Mouse (Mus musculus) liver, embryonic 14.5 days (tissue): ENCODE measurements at regions not wholly inside any gene's neighbourhood (a gene's known extent, or its start where the extent isn't known, plus 50 kb on each side); places are given as distances from the start of the nearest gene placed in this dataset.

Experiments
- ATAC-seq: fragments of 200-750 bp; cut with Nextera tagmentation; 2 replicates; pipeline ENCODE4 v1.8.0; 2017; ENCODE audit warnings: moderate number of reproducible peaks, mild to moderate bottlenecking, moderate library complexity; ENCODE audit not compliant: insufficient read depth
- DNase-seq, 3 experiments: peaks; one replicate each; pipeline ENCODE4 v3.0.0-alpha.2; 2012 to 2013; ENCODE audit warnings: low read depth in 3 of 3, low spot score in 3 of 3
- H3K27ac ChIP-seq: fragments of 300-500 bp; sonication (generic); 2 replicates; pipeline ENCODE4 v1.5.1; 2014; ENCODE audit warnings: moderate library complexity, mild to moderate bottlenecking, control low read depth, inconsistent platforms
- H3K27me3 ChIP-seq: fragments of 300-500 bp; sonication (generic); 2 replicates; pipeline ENCODE4 v1.6.1; 2014; ENCODE audit warnings: mild to moderate bottlenecking, low read length, moderate library complexity; ENCODE audit not compliant: control insufficient read depth, insufficient read depth
- H3K36me3 ChIP-seq: fragments of 300-500 bp; sonication (generic); replicated peaks from 2 replicates; pipeline ENCODE4 v1.6.1; 2014; ENCODE audit warnings: low read depth; ENCODE audit not compliant: control insufficient read depth, insufficient read depth
- H3K4me1 ChIP-seq, 2 experiments: fragments of 200-500 bp in 1 of 2; fragments of 300-500 bp in 1 of 2; sonication (generic) in 1 of 2; replicated peaks; 2 replicates each; pipeline ENCODE4 v1.6.1; 2012 to 2014; ENCODE audit warnings: antibody characterized with exemption in 1 of 2, inconsistent platforms in 1 of 2, low read length in 1 of 2; ENCODE audit not compliant: control insufficient read depth in 2 of 2, insufficient read depth in 2 of 2
- H3K4me2 ChIP-seq: fragments of 300-500 bp; sonication (generic); 2 replicates; pipeline ENCODE4 v1.6.1; 2014; ENCODE audit warnings: low read depth, mild to moderate bottlenecking, control low read depth, moderate library complexity
- H3K4me3 ChIP-seq, 2 experiments: fragments of 200-500 bp in 1 of 2; fragments of 300-500 bp in 1 of 2; sonication (generic) in 1 of 2; 2 replicates each; pipeline ENCODE4 v1.5.1; 2012 to 2014; ENCODE audit warnings: low read depth in 2 of 2, low read length in 2 of 2, mild to moderate bottlenecking in 2 of 2, control low read depth in 1 of 2, inconsistent platforms in 1 of 2, moderate library complexity in 1 of 2; ENCODE audit not compliant: insufficient read depth in 1 of 2
- H3K9ac ChIP-seq: fragments of 300-500 bp; sonication (generic); replicated peaks from 2 replicates; pipeline ENCODE4 v1.6.1; 2014; ENCODE audit warnings: mild to moderate bottlenecking, control low read depth, moderate library complexity
- H3K9me3 ChIP-seq: fragments of 300-500 bp; sonication (generic); 2 replicates; pipeline ENCODE4 v1.6.1; 2016; ENCODE audit warnings: low read length, mixed read lengths; ENCODE audit not compliant: control insufficient read depth
- CTCF ChIP-seq: IDR thresholded peaks from 2 replicates; pipeline ENCODE4 v1.5.1; 2016; ENCODE audit warnings: antibody characterized with exemption, low read depth, control low read depth
- EP300 ChIP-seq: IDR thresholded peaks from 2 replicates; pipeline ENCODE4 v1.6.1; 2016; ENCODE audit warnings: antibody characterized with exemption, low read depth
- WGBS: fragments of 180-500 bp; shearing (Covaris S2); extraction: QIAGEN DNeasy Blood & Tissue Kit; methylation state at CpG from one replicate; pipeline ENCODE4 v1.1.7; 2014; ENCODE audit not compliant: insufficient replicate concordance; 5-methylcytosine and 5-hydroxymethylcytosine counted together

DNA sequence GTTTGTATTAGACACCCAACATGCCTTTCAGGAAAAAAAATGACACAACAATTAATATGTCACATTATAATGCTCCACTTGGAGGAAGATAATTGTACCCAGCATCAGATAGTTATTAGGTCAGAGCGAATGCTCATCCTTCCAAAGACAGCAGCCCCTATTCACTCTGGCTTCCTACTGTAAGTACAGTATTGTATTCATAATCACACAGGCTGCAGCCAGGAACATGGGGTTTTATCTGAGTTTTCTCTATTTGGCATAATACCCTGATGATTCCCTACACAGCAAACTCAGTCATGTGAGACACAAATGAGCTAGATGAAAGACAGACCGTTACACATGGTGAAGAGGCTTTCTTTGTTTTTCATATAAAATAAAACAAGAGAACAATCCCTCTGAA lies 430.5 kb upstream of the Klf12 start:
- no peak for TF ChIP-seq CTCF
- no peak for TF ChIP-seq EP300
- Histone ChIP-seq H3K27ac (no peak overlapping the region), H3K4me3 (no peak overlapping the region), H3K4me2 (no peak overlapping the region), H3K36me3 (no peaks in the 10 kb centered on the region), H3K9ac (no peak overlapping the region), H3K4me1 (no peaks in the 10 kb centered on the region), H3K9me3 (no peaks in the 10 kb centered on the region), H3K27me3 (no peaks in the 10 kb centered on the region)
- DNase-seq: no peak
- WGBS: 63% methylated on average over 2 of the region's 2 CpGs
- ATAC-seq: no peak

DNA sequence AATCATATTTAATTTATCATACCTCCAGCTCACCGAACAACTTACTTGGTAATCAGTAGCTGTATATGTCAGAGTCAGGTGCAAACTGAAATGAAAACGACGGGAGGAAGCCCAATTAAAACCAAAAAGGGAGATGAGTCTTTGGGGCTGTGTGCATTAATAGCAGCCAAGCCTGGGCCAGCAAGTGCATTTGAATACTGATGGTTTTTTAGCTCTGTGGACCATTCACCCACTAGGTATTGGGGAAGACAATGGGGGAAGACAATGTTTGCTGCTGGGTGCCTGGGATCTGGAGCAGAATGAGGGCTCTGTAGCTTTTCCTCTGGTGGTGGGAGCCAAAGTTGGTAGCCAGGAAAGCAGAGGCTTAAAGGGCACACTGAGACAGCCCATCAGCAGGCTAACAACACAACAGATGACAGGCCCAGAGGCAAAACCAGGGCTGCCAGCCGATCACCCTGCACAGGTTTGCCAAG lies 429.6 kb upstream of the Klf12 start:
- H3K4me2 ChIP-seq: no peak overlapping the region
- ATAC-seq: no peak
- no peak for DNase-seq
- H3K27me3 ChIP-seq: no peaks in the 10 kb centered on the region
- no peak overlapping the region for H3K27ac ChIP-seq
- H3K9ac ChIP-seq: no peak overlapping the region
- H3K9me3 ChIP-seq: no peaks in the 10 kb centered on the region
- no peaks in the 10 kb centered on the region for H3K36me3 ChIP-seq
- TF ChIP-seq EP300 (no peak), CTCF (no peak)
- 63% methylated on average over 4 of the region's 4 CpGs for WGBS
- H3K4me3 ChIP-seq: no peak overlapping the region
- H3K4me1 ChIP-seq: no peaks in the 10 kb centered on the region

DNA sequence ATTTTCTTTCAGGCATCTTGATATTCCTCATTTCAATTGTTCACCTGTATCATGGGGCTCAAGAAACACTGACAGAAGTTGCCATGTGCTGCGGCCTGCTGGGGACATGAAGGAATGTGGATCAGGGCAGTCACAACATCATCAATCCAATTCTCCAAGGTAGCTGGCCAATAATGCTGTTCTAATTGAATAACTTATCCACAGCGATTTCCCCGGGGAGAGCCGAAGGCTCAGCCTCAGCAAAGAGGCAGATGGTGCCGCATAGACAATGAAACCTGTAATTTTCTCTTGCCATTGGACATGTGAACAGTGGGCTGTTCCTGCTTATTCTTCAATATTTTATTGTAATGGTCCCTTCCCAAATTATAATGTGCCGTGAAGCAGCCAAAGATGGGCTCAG lies 429.1 kb upstream of the Klf12 start:
- H3K27me3 ChIP-seq: no peaks in the 10 kb centered on the region
- ATAC-seq (no peak), DNase-seq (no peak)
- no peak overlapping the region for H3K4me2 ChIP-seq
- H3K4me3 ChIP-seq: no peak overlapping the region
- TF ChIP-seq EP300 (no peak), CTCF (no peak)
- H3K4me1 ChIP-seq: no peaks in the 10 kb centered on the region
- no peaks in the 10 kb centered on the region for H3K36me3 ChIP-seq
- H3K9me3 ChIP-seq: no peaks in the 10 kb centered on the region
- 73% methylated on average over 6 of the region's 6 CpGs for WGBS
- H3K9ac ChIP-seq: no peak overlapping the region
- no peak overlapping the region for H3K27ac ChIP-seq

DNA sequence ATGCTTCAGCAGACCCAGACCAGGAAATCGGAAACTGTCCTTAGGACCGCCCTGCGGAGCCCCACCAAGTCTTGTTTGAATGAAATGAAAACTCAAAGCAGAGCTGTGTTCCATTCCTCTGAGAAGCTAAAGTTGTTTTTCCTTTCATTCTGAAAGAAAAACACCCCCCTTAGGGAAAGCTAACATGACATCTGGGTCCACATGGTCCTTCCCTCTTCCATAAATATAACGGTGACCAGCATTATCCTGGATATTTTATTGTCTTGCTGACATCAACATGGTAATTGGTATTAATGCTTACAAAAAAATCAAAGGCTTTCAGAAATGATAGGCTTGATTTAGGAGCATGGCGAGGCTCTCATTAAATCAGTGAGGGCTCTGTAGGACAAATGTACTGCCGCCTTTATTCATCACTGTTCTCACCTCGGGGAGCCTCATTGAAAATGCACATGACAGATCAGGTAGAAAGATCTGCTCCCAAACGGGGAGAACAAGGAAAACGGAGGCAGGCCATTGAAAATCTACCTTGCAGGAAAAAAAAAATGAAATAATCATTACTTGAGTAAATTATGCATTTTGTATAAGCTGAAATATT lies 381.0 kb upstream of the Klf12 start:
- H3K27ac ChIP-seq: no peak overlapping the region
- no peaks in the 10 kb centered on the region for H3K9me3 ChIP-seq
- H3K4me1 ChIP-seq: no peaks in the 10 kb centered on the region
- no peaks in the 10 kb centered on the region for H3K36me3 ChIP-seq
- H3K27me3 ChIP-seq: no peaks in the 10 kb centered on the region
- TF ChIP-seq CTCF: no peak
- no peak overlapping the region for H3K9ac ChIP-seq
- WGBS: 52% methylated on average over 9 of the region's 9 CpGs
- ATAC-seq (no peak), DNase-seq (no peak)
- no peak overlapping the region for H3K4me3 ChIP-seq
- H3K4me2 ChIP-seq: no peak overlapping the region

DNA sequence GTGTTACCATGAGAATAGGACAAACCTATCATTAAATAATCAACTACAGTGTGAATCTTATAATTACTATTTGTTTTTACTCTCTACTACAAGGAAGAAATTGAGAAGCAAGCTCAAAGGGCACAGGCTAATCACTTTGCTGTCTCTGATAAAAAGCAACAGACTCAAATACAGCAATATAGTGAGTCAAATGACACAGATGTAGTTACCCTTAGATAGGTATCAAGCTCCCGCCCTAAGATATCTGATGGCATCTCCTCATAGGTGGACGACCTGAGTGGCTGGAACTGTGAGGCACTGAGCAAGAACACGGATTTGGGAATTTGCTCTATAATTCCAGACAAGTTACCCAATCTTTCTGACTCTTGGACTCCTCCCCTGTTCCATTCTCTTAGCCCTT lies 379.7 kb upstream of the Klf12 start:
- 62% methylated on average over 3 of the region's 3 CpGs for WGBS
- H3K4me2 ChIP-seq: no peak overlapping the region
- no peak overlapping the region for H3K4me3 ChIP-seq
- DNase-seq (no peak), ATAC-seq (no peak)
- TF ChIP-seq CTCF (no peak), EP300 (no peak)
- H3K27me3 ChIP-seq: no peaks in the 10 kb centered on the region
- no peaks in the 10 kb centered on the region for H3K36me3 ChIP-seq
- no peak overlapping the region for H3K9ac ChIP-seq
- H3K9me3 ChIP-seq: no peaks in the 10 kb centered on the region
- H3K27ac ChIP-seq: no peak overlapping the region
- H3K4me1 ChIP-seq: no peaks in the 10 kb centered on the region
